Mouse (Mus musculus) spleen, adult 18-20 months (tissue): ENCODE data around the gene C4b.
"Not testable (repeated sequence)": the region's sequence is repeated elsewhere in the genome, so short reads cannot be mapped to it uniquely, and the experiment has no call there.

Experiments
- DNase-seq, 2 experiments: peaks; one replicate each; pipeline ENCODE4 v3.0.0; 2022; ENCODE audit warnings: mixed read lengths in 2 of 2

The C4b gene

GRCm38 (mm10) chr17:34743719-34744118 lies at the start of gene C4b:
TSS of gene C4b (minus strand) at chr17:34743882.
- no peak for DNase-seq

- no peak for DNase-seq
These were observed 34.1 kb upstream of the C4b start for GRCm38 (mm10) chr17:34777680-34778325.

- no peak for DNase-seq
These were observed 17.8 kb upstream of the C4b start for GRCm38 (mm10) chr17:34761471-34761870.

- no peak for DNase-seq
These were observed 2.8 kb upstream of the C4b start for GRCm38 (mm10) chr17:34746531-34746930.

- not testable (repeated sequence) for DNase-seq
These were observed 1.5 kb upstream of the C4b start for GRCm38 (mm10) chr17:34745166-34745565.

GRCm38 (mm10) chr17:34744611-34745010 lies 929 bp upstream of the C4b start:
- DNase-seq, result not testable (repeated sequence)

- DNase-seq, result no peak
These were observed 524 bp upstream of the C4b start for GRCm38 (mm10) chr17:34744206-34744605.

- no peak for DNase-seq
These were observed 3.4 kb downstream of the C4b start for GRCm38 (mm10) chr17:34740280-34740679.

GRCm38 (mm10) chr17:34739708-34740107 lies 4.0 kb downstream of the C4b start:
- not testable (repeated sequence) for DNase-seq

- not testable (repeated sequence) for DNase-seq
These were observed 6.2 kb downstream of the C4b start for GRCm38 (mm10) chr17:34737466-34737865.

GRCm38 (mm10) chr17:34729779-34730553 lies 13.7 kb downstream of the C4b start:
- DNase-seq, result not testable (repeated sequence)

GRCm38 (mm10) chr17:34729155-34729554 lies 14.5 kb downstream of the C4b start:
- DNase-seq, result not testable (repeated sequence)

- no peak for DNase-seq
These were observed 15.8 kb downstream of the C4b start for GRCm38 (mm10) chr17:34727887-34728286.

- DNase-seq, result no peak
These were observed 20.6 kb downstream of the C4b start for GRCm38 (mm10) chr17:34723066-34723465.

GRCm38 (mm10) chr17:34722238-34722637 lies 21.4 kb downstream of the C4b start:
- not testable (repeated sequence) for DNase-seq

GRCm38 (mm10) chr17:34719886-34720285 lies 23.8 kb downstream of the C4b start:
- not testable (repeated sequence) for DNase-seq

- DNase-seq, result no peak
These were observed 26.3 kb downstream of the C4b start for GRCm38 (mm10) chr17:34717401-34717800.

- no peak for DNase-seq
These were observed 27.4 kb downstream of the C4b start for GRCm38 (mm10) chr17:34716247-34716646.

GRCm38 (mm10) chr17:34715451-34715850 lies 28.2 kb downstream of the C4b start:
- not testable (repeated sequence) for DNase-seq

GRCm38 (mm10) chr17:34714908-34715445 lies 28.7 kb downstream of the C4b start:
- not testable (repeated sequence) for DNase-seq

GRCm38 (mm10) chr17:34714181-34714907 lies 29.3 kb downstream of the C4b start:
- DNase-seq, result not testable (repeated sequence)

- peak in 1 of 2 experiments; percentile 45 for DNase-seq
These were observed 30.7 kb downstream of the C4b start for GRCm38 (mm10) chr17:34712951-34713350.

GRCm38 (mm10) chr17:34706476-34706875 lies 37.2 kb downstream of the C4b start:
- not testable (repeated sequence) for DNase-seq
